Mouse (Mus musculus): ENCODE results near the gene D10Wsu102e. TPM values are rescaled to one million over a fixed set of nuclear protein-coding genes. Genes with fewer than 3 reads are reported as not detected.
"Not testable (repeated sequence)": the region's sequence is repeated elsewhere in the genome, so short reads cannot be mapped to it uniquely, and the experiment has no call there.

The D10Wsu102e gene
- total and polyA plus RNA-seq, 2 experiments = 0.13 to 0.28 TPM

DNA sequence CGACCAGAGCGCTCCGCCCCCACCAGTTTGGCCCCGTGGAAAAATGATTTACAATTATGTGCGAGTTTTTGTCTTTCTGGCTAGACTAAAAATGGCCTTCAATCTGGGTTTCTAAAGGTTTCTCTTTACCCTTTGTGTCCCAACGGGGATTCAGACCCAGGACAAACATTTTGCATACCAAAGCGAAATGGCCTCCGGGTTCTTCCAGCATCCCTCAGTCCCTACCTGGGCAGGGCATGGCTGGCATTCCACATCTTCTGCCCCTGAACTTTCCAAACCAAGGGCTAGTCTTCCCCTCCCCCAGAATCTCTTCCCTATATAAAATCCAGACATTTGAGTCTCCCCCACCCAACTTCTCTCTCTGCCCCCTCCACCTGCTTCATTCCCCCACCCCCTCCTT lies 153.7 kb downstream of the D10Wsu102e start:
- Histone ChIP-seq H3K27ac (replicated peaks; ENCODE audit: insufficient read depth, low read depth, low read length) (no peak overlapping the region), H3K4me1 (ENCODE audit: control insufficient read depth, insufficient read depth, low read length) (no peaks in the 10 kb centered on the region), H3K4me3 (ENCODE audit: insufficient read depth, low read depth, low read length) (no peak overlapping the region), H3K36me3 (ENCODE audit: control insufficient read depth, insufficient read depth, low read length) (no peaks in the 10 kb centered on the region), H3K79me2 (ENCODE audit: control insufficient read depth, insufficient read depth, low read length) (no peaks in the 10 kb centered on the region), H3K9ac (ENCODE audit: low read depth, low read length) (no peak overlapping the region), H3K27me3 (ENCODE audit: control insufficient read depth, insufficient read depth, low read length) (no peaks in the 10 kb centered on the region)
- WGBS = 89% methylated on average over 8 of the region's 8 CpGs
- DNase-seq (ENCODE audit: extremely low read depth, low read depth, low spot score) = no peak
- TF ChIP-seq POLR2A (IDR thresholded peaks at IDR 0.05; ENCODE audit: extremely low read depth, insufficient read depth, low read length) = no peak

DNA sequence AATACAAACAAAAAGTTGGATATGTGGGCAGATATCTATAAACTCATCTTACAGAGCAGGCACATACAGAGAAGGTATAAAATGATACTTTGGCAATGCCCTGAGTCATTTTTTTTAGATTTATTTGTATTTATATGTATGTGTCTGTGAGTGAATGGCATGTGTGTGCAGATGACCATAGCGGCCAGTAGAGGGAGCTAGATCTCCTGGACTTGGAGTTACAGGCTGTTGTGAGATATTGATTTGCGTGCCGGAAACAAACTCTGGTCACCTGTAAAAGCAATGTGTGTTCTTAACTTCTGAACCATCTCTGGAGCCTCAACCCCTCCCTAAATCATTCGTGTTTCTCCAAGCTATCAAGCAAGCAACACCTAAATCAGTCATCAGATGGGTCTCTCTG lies 161.0 kb downstream of the D10Wsu102e start:
- Histone ChIP-seq H3K79me2 (ENCODE audit: control insufficient read depth, insufficient read depth, low read length) (no peaks in the 10 kb centered on the region), H3K4me3 (ENCODE audit: insufficient read depth, low read depth, low read length) (no peak overlapping the region), H3K4me1 (ENCODE audit: control insufficient read depth, insufficient read depth, low read length) (no peaks in the 10 kb centered on the region), H3K36me3 (ENCODE audit: control insufficient read depth, insufficient read depth, low read length) (no peaks in the 10 kb centered on the region), H3K27ac (replicated peaks; ENCODE audit: insufficient read depth, low read depth, low read length) (no peak overlapping the region), H3K9ac (ENCODE audit: low read depth, low read length) (no peak overlapping the region), H3K27me3 (ENCODE audit: control insufficient read depth, insufficient read depth, low read length) (no peaks in the 10 kb centered on the region)
- DNase-seq (ENCODE audit: extremely low read depth, low read depth, low spot score) = no peak
- 86% methylated on average over 4 of the region's 4 CpGs for WGBS
- TF ChIP-seq CTCF (IDR thresholded peaks at IDR 0.05; ENCODE audit: low read depth, low read length) (0 out of 2 replicates have a peak, but pooled peaks have one; percentile 8), POLR2A (IDR thresholded peaks at IDR 0.05; ENCODE audit: extremely low read depth, insufficient read depth, low read length) (no peak)

DNA sequence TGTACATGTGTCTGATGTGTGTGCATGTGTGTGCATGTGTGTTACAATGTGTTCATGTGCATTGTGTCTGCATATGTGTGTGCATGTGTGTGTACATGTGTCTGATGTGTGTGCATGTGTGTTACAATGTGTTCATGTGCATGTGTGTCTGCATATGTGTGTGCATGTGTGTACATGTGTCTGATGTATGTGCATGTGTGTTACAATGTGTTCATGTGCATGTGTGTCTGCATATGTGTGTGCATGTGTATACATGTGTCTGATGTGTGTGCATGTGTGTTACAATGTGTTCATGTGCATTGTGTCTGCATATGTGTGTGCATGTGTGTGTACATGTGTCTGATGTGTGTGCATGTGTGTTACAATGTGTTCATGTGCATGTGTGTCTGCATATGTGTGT lies 164.2 kb downstream of the D10Wsu102e start:
- H3K4me1 ChIP-seq (ENCODE audit: control insufficient read depth, insufficient read depth, low read length); H3K27me3 ChIP-seq (ENCODE audit: control insufficient read depth, insufficient read depth, low read length); DNase-seq (ENCODE audit: extremely low read depth, low read depth, low spot score); H3K79me2 ChIP-seq (ENCODE audit: control insufficient read depth, insufficient read depth, low read length); H3K27ac ChIP-seq (replicated peaks; ENCODE audit: insufficient read depth, low read depth, low read length); H3K9ac ChIP-seq (ENCODE audit: low read depth, low read length); H3K4me3 ChIP-seq (ENCODE audit: insufficient read depth, low read depth, low read length); H3K36me3 ChIP-seq (ENCODE audit: control insufficient read depth, insufficient read depth, low read length): not testable (repeated sequence)

DNA sequence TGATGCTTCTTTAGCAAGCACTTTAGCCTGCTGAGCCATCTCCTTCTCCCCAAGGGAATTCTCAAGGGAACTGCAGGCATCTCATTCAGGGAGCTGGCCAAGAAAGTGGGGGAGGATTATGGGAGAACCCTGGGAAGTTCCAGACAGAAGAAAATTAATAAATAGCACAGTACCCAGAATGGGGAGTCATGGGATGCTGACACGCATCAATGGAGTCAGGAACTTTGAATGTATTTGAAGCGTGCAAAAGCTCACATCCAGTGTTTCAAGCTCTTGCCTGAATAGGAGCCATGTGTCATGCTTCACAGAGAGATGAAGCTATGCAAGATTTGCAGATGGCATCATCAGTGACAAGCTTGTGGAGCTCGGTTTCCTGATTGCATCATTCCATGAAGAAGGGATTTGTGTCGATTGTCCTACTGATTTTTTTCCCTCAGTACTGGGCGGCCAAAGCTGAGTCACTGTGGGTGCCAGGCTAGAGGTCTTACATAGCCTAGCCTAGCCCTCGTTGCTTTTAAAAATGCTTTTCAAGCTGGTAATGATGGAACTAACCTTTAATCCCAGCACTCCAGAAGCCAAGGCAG lies 170.5 kb downstream of the D10Wsu102e start:
- H3K27ac ChIP-seq (replicated peaks; ENCODE audit: insufficient read depth, low read depth, low read length) = no peak overlapping the region
- no peaks in the 10 kb centered on the region for H3K27me3 ChIP-seq (ENCODE audit: control insufficient read depth, insufficient read depth, low read length)
- H3K36me3 ChIP-seq (ENCODE audit: control insufficient read depth, insufficient read depth, low read length) = no peaks in the 10 kb centered on the region
- no peak for DNase-seq (ENCODE audit: extremely low read depth, low read depth, low spot score)
- H3K4me3 ChIP-seq (ENCODE audit: insufficient read depth, low read depth, low read length) = no peak overlapping the region
- 86% methylated on average over 6 of the region's 6 CpGs for WGBS
- no peak overlapping the region for H3K9ac ChIP-seq (ENCODE audit: low read depth, low read length)
- TF ChIP-seq POLR2A (IDR thresholded peaks at IDR 0.05; ENCODE audit: extremely low read depth, insufficient read depth, low read length) = no peak
- TF ChIP-seq CTCF (IDR thresholded peaks at IDR 0.05; ENCODE audit: low read depth, low read length) = no peak
- H3K79me2 ChIP-seq (ENCODE audit: control insufficient read depth, insufficient read depth, low read length) = no peaks in the 10 kb centered on the region
- H3K4me1 ChIP-seq (ENCODE audit: control insufficient read depth, insufficient read depth, low read length) = peaks cover 1% of the 10 kb centered on the region; the same call in 1 of the 2 replicates

DNA sequence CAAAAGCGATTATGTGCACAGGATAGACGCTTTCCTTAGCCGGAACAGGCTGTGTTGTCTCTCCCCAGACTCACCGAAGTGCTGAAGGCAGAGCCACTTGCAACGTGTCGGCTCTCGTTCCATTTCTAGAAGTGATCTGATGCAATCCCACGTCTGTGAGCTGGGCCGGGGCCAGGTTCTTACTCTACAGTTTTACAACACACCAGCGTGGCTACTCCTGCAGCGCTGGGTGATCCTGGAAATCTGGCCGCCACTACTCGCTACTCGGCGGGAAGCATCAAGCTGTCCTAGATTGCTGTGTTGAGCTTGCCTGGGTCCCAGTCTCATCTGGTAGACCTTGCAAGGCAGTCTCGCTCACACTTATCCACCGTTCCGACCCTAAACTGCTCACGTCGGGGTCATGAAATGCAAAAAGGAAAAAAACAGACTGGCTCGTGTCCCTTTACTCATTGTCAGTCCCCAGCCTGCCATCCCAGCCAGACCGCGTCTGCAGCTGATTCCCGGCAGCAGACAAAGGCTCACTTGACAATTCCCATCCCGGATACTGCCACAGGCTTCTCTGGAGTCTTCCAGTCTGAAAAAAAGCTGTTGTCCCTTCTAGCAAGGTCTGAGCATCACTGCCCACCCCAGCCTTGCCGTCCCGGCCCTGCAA lies 173.4 kb downstream of the D10Wsu102e start:
- no peaks in the 10 kb centered on the region for H3K79me2 ChIP-seq (ENCODE audit: control insufficient read depth, insufficient read depth, low read length)
- H3K27me3 ChIP-seq (ENCODE audit: control insufficient read depth, insufficient read depth, low read length) = no peaks in the 10 kb centered on the region
- no peak overlapping the region for H3K27ac ChIP-seq (replicated peaks; ENCODE audit: insufficient read depth, low read depth, low read length)
- H3K4me1 ChIP-seq (ENCODE audit: control insufficient read depth, insufficient read depth, low read length) = peaks cover 1% of the 10 kb centered on the region; the same call in 1 of the 2 replicates
- TF ChIP-seq CTCF (IDR thresholded peaks at IDR 0.05; ENCODE audit: low read depth, low read length) (no peak), POLR2A (IDR thresholded peaks at IDR 0.05; ENCODE audit: extremely low read depth, insufficient read depth, low read length) (no peak)
- peak overlapping the region; percentile 50; the same call in 1 of the 2 replicates for H3K4me3 ChIP-seq (ENCODE audit: insufficient read depth, low read depth, low read length)
- peak; percentile 62 for DNase-seq (ENCODE audit: extremely low read depth, low read depth, low spot score)
- no peaks in the 10 kb centered on the region for H3K36me3 ChIP-seq (ENCODE audit: control insufficient read depth, insufficient read depth, low read length)
- WGBS = 3% methylated on average over 27 of the region's 27 CpGs
- no peak overlapping the region for H3K9ac ChIP-seq (ENCODE audit: low read depth, low read length)

DNA sequence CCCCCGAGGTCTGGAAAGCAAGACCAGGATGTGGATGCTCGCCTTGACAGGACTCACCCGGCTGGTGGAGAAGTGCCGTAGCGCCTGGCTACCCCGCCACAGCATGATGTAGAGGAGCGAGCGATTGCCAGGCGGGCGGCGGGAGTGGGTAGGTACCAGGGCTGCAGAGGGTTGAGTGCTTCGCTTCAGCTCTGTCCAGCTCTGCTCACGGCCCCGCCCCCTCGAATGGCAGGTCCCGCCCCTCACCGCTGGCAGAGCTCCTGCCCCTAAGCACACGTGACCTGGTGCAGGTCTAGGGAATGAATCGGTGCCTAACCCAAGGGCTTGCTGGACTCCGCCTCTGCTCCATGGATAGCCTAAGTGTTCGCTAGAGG lies 173.9 kb downstream of the D10Wsu102e start, which contains the start of gene Aldh1l2:
Gene Aldh1l2 (minus strand): TSS at position 231 of the 374 bp plus-strand sequence.
- Histone ChIP-seq H3K27me3 (ENCODE audit: control insufficient read depth, insufficient read depth, low read length) (no peaks in the 10 kb centered on the region), H3K27ac (replicated peaks; ENCODE audit: insufficient read depth, low read depth, low read length) (no peak within 1 kb of the TSS), H3K79me2 (ENCODE audit: control insufficient read depth, insufficient read depth, low read length) (no peaks in the 10 kb centered on the region), H3K4me3 (ENCODE audit: insufficient read depth, low read depth, low read length) (peak within 1 kb of the TSS; percentile 50; the same call in 1 of the 2 replicates), H3K36me3 (ENCODE audit: control insufficient read depth, insufficient read depth, low read length) (no peaks in the 10 kb centered on the region), H3K9ac (ENCODE audit: low read depth, low read length) (no peak within 1 kb of the TSS), H3K4me1 (ENCODE audit: control insufficient read depth, insufficient read depth, low read length) (peaks cover 1% of the 10 kb centered on the region; the same call in 1 of the 2 replicates)
- TF ChIP-seq POLR2A (IDR thresholded peaks at IDR 0.05; ENCODE audit: extremely low read depth, insufficient read depth, low read length) = no peak
- TF ChIP-seq CTCF (IDR thresholded peaks at IDR 0.05; ENCODE audit: low read depth, low read length) = no peak
- WGBS = 1% methylated on average over 21 of the region's 21 CpGs
- DNase-seq (ENCODE audit: extremely low read depth, low read depth, low spot score) = peak; percentile 71

Measured in liver, adult 2 months (tissue).